Mouse (Mus musculus): Measurements from ENCODE around the gene Pam. TPM values are rescaled to one million over a fixed set of nuclear protein-coding genes. Genes with fewer than 3 reads are reported as not detected.

Gene Pam
- polyA plus RNA-seq, 1 experiment: 37.0 TPM

- Histone ChIP-seq H3K27ac (ENCODE audit: insufficient read depth, low read depth, low read length) (no peak overlapping the region), H3K4me1 (ENCODE audit: control insufficient read depth, insufficient read depth, low read length) (peaks cover 4% of the 10 kb centered on the region), H3K4me3 (ENCODE audit: insufficient read depth, low read length) (no peak overlapping the region)
- TF ChIP-seq CTCF (IDR thresholded peaks at IDR 0.05; ENCODE audit: low read depth, low read length): no peak
- TF ChIP-seq POLR2A (IDR thresholded peaks at IDR 0.05; ENCODE audit: borderline replicate concordance, low read depth, low read length): no peak
These were observed 164.2 kb downstream of the Pam start for GRCm38 (mm10) chr1:97931220-97931619.

GRCm38 (mm10) chr1:97929415-97930028, 165.9 kb downstream of the Pam start:
- Histone ChIP-seq H3K4me3 (ENCODE audit: insufficient read depth, low read length) (no peak overlapping the region), H3K4me1 (ENCODE audit: control insufficient read depth, insufficient read depth, low read length) (peaks cover 2% of the 10 kb centered on the region), H3K27ac (ENCODE audit: insufficient read depth, low read depth, low read length) (no peak overlapping the region)
- TF ChIP-seq CTCF (IDR thresholded peaks at IDR 0.05; ENCODE audit: low read depth, low read length): no peak
- TF ChIP-seq POLR2A (IDR thresholded peaks at IDR 0.05; ENCODE audit: borderline replicate concordance, low read depth, low read length): no peak

- no peak for TF ChIP-seq POLR2A (IDR thresholded peaks at IDR 0.05; ENCODE audit: borderline replicate concordance, low read depth, low read length)
- no peak for TF ChIP-seq CTCF (IDR thresholded peaks at IDR 0.05; ENCODE audit: low read depth, low read length)
- H3K4me3 ChIP-seq (ENCODE audit: insufficient read depth, low read length): no peak overlapping the region
- H3K27ac ChIP-seq (ENCODE audit: insufficient read depth, low read depth, low read length): no peak overlapping the region
- H3K4me1 ChIP-seq (ENCODE audit: control insufficient read depth, insufficient read depth, low read length): no peaks in the 10 kb centered on the region
These were observed 168.7 kb downstream of the Pam start for GRCm38 (mm10) chr1:97926789-97927188.

- Histone ChIP-seq H3K4me1 (ENCODE audit: control insufficient read depth, insufficient read depth, low read length) (no peaks in the 10 kb centered on the region), H3K4me3 (ENCODE audit: insufficient read depth, low read length) (no peak overlapping the region), H3K27ac (ENCODE audit: insufficient read depth, low read depth, low read length) (no peak overlapping the region)
- no peak for TF ChIP-seq CTCF (IDR thresholded peaks at IDR 0.05; ENCODE audit: low read depth, low read length)
- no peak for TF ChIP-seq POLR2A (IDR thresholded peaks at IDR 0.05; ENCODE audit: borderline replicate concordance, low read depth, low read length)
These were observed 169.4 kb downstream of the Pam start for GRCm38 (mm10) chr1:97926017-97926540.

GRCm38 (mm10) chr1:97922395-97922794, 173.1 kb downstream of the Pam start:
- Histone ChIP-seq H3K4me3 (ENCODE audit: insufficient read depth, low read length) (no peak overlapping the region), H3K4me1 (ENCODE audit: control insufficient read depth, insufficient read depth, low read length) (no peaks in the 10 kb centered on the region), H3K27ac (ENCODE audit: insufficient read depth, low read depth, low read length) (no peak overlapping the region)
- no peak for TF ChIP-seq POLR2A (IDR thresholded peaks at IDR 0.05; ENCODE audit: borderline replicate concordance, low read depth, low read length)
- no peak for TF ChIP-seq CTCF (IDR thresholded peaks at IDR 0.05; ENCODE audit: low read depth, low read length)

- H3K4me3 ChIP-seq (ENCODE audit: insufficient read depth, low read length): no peak overlapping the region
- no peaks in the 10 kb centered on the region for H3K4me1 ChIP-seq (ENCODE audit: control insufficient read depth, insufficient read depth, low read length)
- TF ChIP-seq CTCF (IDR thresholded peaks at IDR 0.05; ENCODE audit: low read depth, low read length) (no peak), POLR2A (IDR thresholded peaks at IDR 0.05; ENCODE audit: borderline replicate concordance, low read depth, low read length) (no peak)
- H3K27ac ChIP-seq (ENCODE audit: insufficient read depth, low read depth, low read length): no peak overlapping the region
These were observed 173.6 kb downstream of the Pam start for GRCm38 (mm10) chr1:97921886-97922285.

GRCm38 (mm10) chr1:97918495-97918894, 177.0 kb downstream of the Pam start:
- Histone ChIP-seq H3K4me3 (ENCODE audit: insufficient read depth, low read length) (no peak overlapping the region), H3K4me1 (ENCODE audit: control insufficient read depth, insufficient read depth, low read length) (no peaks in the 10 kb centered on the region), H3K27ac (ENCODE audit: insufficient read depth, low read depth, low read length) (no peak overlapping the region)
- TF ChIP-seq CTCF (IDR thresholded peaks at IDR 0.05; ENCODE audit: low read depth, low read length): no peak
- no peak for TF ChIP-seq POLR2A (IDR thresholded peaks at IDR 0.05; ENCODE audit: borderline replicate concordance, low read depth, low read length)

GRCm38 (mm10) chr1:97916971-97917234, 178.5 kb downstream of the Pam start:
- Histone ChIP-seq H3K27ac (ENCODE audit: insufficient read depth, low read depth, low read length) (no peak overlapping the region), H3K4me3 (ENCODE audit: insufficient read depth, low read length) (no peak overlapping the region), H3K4me1 (ENCODE audit: control insufficient read depth, insufficient read depth, low read length) (peaks cover 3% of the 10 kb centered on the region; the same call in 1 of the 2 replicates)
- TF ChIP-seq CTCF (IDR thresholded peaks at IDR 0.05; ENCODE audit: low read depth, low read length) (no peak), POLR2A (IDR thresholded peaks at IDR 0.05; ENCODE audit: borderline replicate concordance, low read depth, low read length) (no peak)

- no peak for TF ChIP-seq POLR2A (IDR thresholded peaks at IDR 0.05; ENCODE audit: borderline replicate concordance, low read depth, low read length)
- no peak for TF ChIP-seq CTCF (IDR thresholded peaks at IDR 0.05; ENCODE audit: low read depth, low read length)
- Histone ChIP-seq H3K4me1 (ENCODE audit: control insufficient read depth, insufficient read depth, low read length) (peaks cover 3% of the 10 kb centered on the region; the same call in 1 of the 2 replicates), H3K27ac (ENCODE audit: insufficient read depth, low read depth, low read length) (no peak overlapping the region), H3K4me3 (ENCODE audit: insufficient read depth, low read length) (no peak overlapping the region)
These were observed 179.1 kb downstream of the Pam start for GRCm38 (mm10) chr1:97916218-97916970.

GRCm38 (mm10) chr1:97915726-97916125, 179.7 kb downstream of the Pam start:
- TF ChIP-seq CTCF (IDR thresholded peaks at IDR 0.05; ENCODE audit: low read depth, low read length): no peak
- no peak for TF ChIP-seq POLR2A (IDR thresholded peaks at IDR 0.05; ENCODE audit: borderline replicate concordance, low read depth, low read length)
- H3K27ac ChIP-seq (ENCODE audit: insufficient read depth, low read depth, low read length): no peak overlapping the region
- peaks cover 8% of the 10 kb centered on the region for H3K4me1 ChIP-seq (ENCODE audit: control insufficient read depth, insufficient read depth, low read length)
- no peak overlapping the region for H3K4me3 ChIP-seq (ENCODE audit: insufficient read depth, low read length)
